In the genomic region with DNA sequence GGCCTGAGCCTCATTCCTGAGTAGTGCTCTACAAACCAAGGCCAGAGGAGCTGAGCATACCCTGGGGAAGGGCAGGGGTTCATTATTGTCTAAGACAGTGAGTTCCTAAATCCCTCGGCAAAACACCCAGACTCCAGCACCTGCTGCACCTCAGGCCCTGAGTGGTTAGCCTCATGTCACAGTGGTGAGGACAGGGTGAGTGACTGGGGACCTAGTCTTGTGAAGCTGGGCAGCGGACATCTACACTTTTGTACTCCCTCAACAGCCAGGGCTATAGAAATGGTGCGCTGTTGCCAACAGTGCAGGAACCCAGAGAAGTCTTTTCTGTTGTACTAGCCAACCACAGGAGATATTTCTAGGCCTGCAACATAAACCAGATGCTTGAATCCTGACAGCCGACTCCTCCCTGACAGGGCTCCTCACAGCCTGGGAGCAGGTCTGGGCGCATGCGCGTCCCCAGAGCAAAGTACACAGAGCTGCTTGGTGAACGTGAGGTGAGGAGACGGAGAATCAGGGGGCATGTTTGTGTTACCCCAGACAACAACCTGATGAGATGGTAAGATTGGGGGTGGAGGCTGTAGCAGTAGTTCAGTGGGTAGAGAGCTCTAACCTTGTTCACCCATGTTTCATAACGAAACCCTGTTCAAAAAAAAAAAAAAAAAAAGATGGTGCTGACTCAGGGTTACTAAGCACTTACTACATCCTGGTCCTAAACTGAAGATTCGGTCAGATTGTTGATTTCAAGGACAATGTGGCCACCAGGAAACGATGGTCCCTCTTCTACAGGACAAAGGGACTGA, we compare ENCODE assay signal across 10 mouse cellular contexts. TPM values are rescaled to one million over a fixed set of nuclear protein-coding genes. Genes with fewer than 3 reads are reported as not detected.
A peak's percentile ranks its signal among the peaks of the same experiment; 100 is the strongest.
DNase-seq lines count a peak whose midpoint lies in the region; ATAC-seq lines count a peak whose summit lies in the region.
"Had no signal": no experiment of that assay in that cellular context is flagged by ENCODE, and none has a peak within 500 bp of the region (broad histone marks: within the 10 kb centered on the region; RNA-seq: fewer than 3 reads in every experiment).

No protein-coding gene starts in this region.

- H3K4me1 ChIP-seq in heart, embryonic 15.5 days (replicated peaks): peaks cover 38% of the 10 kb centered on the region
- peaks cover 8% of the 10 kb centered on the region for H3K4me1 ChIP-seq in liver, embryonic 11.5 days (replicated peaks; ENCODE audit: control insufficient read depth, insufficient read depth, low read length)

- H3K4me3 ChIP-seq in heart, embryonic 15.5 days: no peak overlapping the region; the same call in 1 of the 2 replicates
- no peak overlapping the region for H3K4me3 ChIP-seq in liver, embryonic 11.5 days (ENCODE audit: low read depth, low read length)
- H3K4me3 ChIP-seq: midbrain, embryonic 12.5 days had no signal

- peak overlapping the region; percentile 86 for H3K27ac ChIP-seq in heart, embryonic 15.5 days
- peak overlapping the region; percentile 15 for H3K27ac ChIP-seq in liver, embryonic 11.5 days (ENCODE audit: low read depth, low read length)
- H3K27ac ChIP-seq: kidney, postnatal 0 days had no signal

- peak; percentile 73 for ATAC-seq in heart, embryonic 15.5 days (replicated peaks; ENCODE audit: insufficient number of reproducible peaks, insufficient read depth, low FRiP score, low read depth)
- 0 out of 2 replicates have a peak, but pooled peaks have one; percentile 23 for ATAC-seq in liver, embryonic 11.5 days (replicated peaks; ENCODE audit: low FRiP score)
- ATAC-seq in granulocyte monocyte progenitor cell, adult 5-6 weeks (replicated peaks; ENCODE audit: poor library complexity, severe bottlenecking): no peak

- H3K27me3 ChIP-seq in heart, embryonic 15.5 days: no peaks in the 10 kb centered on the region
- no peaks in the 10 kb centered on the region; the same call in 1 of the 2 replicates for H3K27me3 ChIP-seq in liver, embryonic 11.5 days (replicated peaks; ENCODE audit: control insufficient read depth, insufficient read depth, low read length)
- H3K27me3 ChIP-seq: midbrain, embryonic 12.5 days had no signal

- no peaks in the 10 kb centered on the region for H3K36me3 ChIP-seq in heart, embryonic 15.5 days
- no peaks in the 10 kb centered on the region for H3K36me3 ChIP-seq in liver, embryonic 11.5 days (ENCODE audit: control insufficient read depth, insufficient read depth, low read length)

- DNase-seq in heart, adult 11 months: peak; percentile 97
- DNase-seq in heart, adult 8-10 months (ENCODE audit: low spot score): no peak
- DNase-seq in MN1 (ENCODE audit: low spot score): peak; percentile 95
- peak; percentile 56 for DNase-seq in liver, embryonic 11.5 days (ENCODE audit: low spot score)
- DNase-seq in right cerebral cortex, postnatal 14 days: no peak
- DNase-seq in embryo, embryonic 10 days (ENCODE audit: low spot score): no peak

- no peaks in the 10 kb centered on the region for H3K9me3 ChIP-seq in heart, embryonic 15.5 days (replicated peaks)
- no peaks in the 10 kb centered on the region for H3K9me3 ChIP-seq in liver, embryonic 11.5 days (ENCODE audit: control insufficient read depth, low read length)
- H3K9me3 ChIP-seq: midbrain, embryonic 12.5 days had no signal

- H3K4me2 ChIP-seq in heart, embryonic 15.5 days: peak overlapping the region; percentile 29
- H3K4me2 ChIP-seq in liver, embryonic 11.5 days: 0 out of 2 replicates have a peak overlapping the region, but pooled peaks have one; percentile 7
- H3K4me2 ChIP-seq: midbrain, embryonic 12.5 days had no signal

- WGBS in heart, embryonic 15.5 days: 45% methylated on average over 12 of the region's 12 CpGs
- WGBS in liver, embryonic 11.5 days: 63% methylated on average over 12 of the region's 12 CpGs

- no peak overlapping the region for H3K9ac ChIP-seq in heart, embryonic 15.5 days
- H3K9ac ChIP-seq in liver, embryonic 11.5 days (ENCODE audit: low read depth, low read length): no peak overlapping the region
- H3K9ac ChIP-seq: midbrain, embryonic 12.5 days had no signal

RNA-seq across cellular contexts. Expression of a gene that starts 38.2 kb away (rescaled TPM):
- total RNA-seq in heart, adult 8-10 months (2022): 10 to 100 TPM; 32.9 to 57.7 (median 53.5) TPM
- polyA plus RNA-seq in heart, embryonic 15.5 days (2015; fragmentation: Nextera tagmentation; extraction: Ambion mirVana): 59.1 and 77.0 TPM in 2 replicates
- polyA plus RNA-seq in liver, embryonic 11.5 days (2014; fragmentation: Nextera tagmentation; extraction: Ambion mirVana): 11.3 and 12.2 TPM in 2 replicates
- 0.92 and 1.6 TPM in 2 replicates for total RNA-seq in granulocyte monocyte progenitor cell, adult 5-6 weeks (2014; fragmentation: Nextera tagmentation)
- 1.3 TPM in 2 replicates for total RNA-seq in granulocyte monocyte progenitor cell, adult 5-6 weeks (2017)

RNA-seq across cellular contexts. Expression of a gene that starts 46.2 kb away (rescaled TPM):
- total RNA-seq in heart, adult 8-10 months (2022): 1 to 10 TPM; 2.6 to 6.7 (median 3.5) TPM
- 6.9 and 11.4 TPM in 2 replicates for polyA plus RNA-seq in heart, embryonic 15.5 days (2015; fragmentation: Nextera tagmentation; extraction: Ambion mirVana)
- polyA plus RNA-seq in liver, embryonic 11.5 days (2014; fragmentation: Nextera tagmentation; extraction: Ambion mirVana): 4.4 and 4.6 TPM in 2 replicates
- not detected in 2 replicates for total RNA-seq in granulocyte monocyte progenitor cell, adult 5-6 weeks (2014; fragmentation: Nextera tagmentation)
- total RNA-seq in granulocyte monocyte progenitor cell, adult 5-6 weeks (2017): 0.13 TPM in 1 of 2 replicates, not detected in the other

Comparison
In these comparisons a context has a peak if more than half of its experiments do, and no peak if none do; other contexts are left out.
1. DNase-seq: peak in heart, adult 11 months (single experiment), MN1 (single experiment) and liver, embryonic 11.5 days (single experiment); none in heart, adult 8-10 months (single experiment), right cerebral cortex, postnatal 14 days (single experiment) and embryo, embryonic 10 days (single experiment).
2. RNA of a gene that starts 38.2 kb away (total RNA-seq): 32.9 to 57.7 TPM in heart, adult 8-10 months; 0.92 to 1.6 TPM in granulocyte monocyte progenitor cell, adult 5-6 weeks; every median in the first group is over 10 times any median in the second.